Mouse (Mus musculus) liver, adult 2 months (tissue): ENCODE measurements at regions not wholly inside any gene's neighbourhood (a gene's known extent, or its start where the extent isn't known, plus 50 kb on each side); places are given as distances from the start of the nearest gene placed in this dataset.
A peak's percentile ranks its signal among the peaks of the same experiment; 100 is the strongest.

Experiments
- DNase-seq: peaks from one replicate; pipeline ENCODE4 v3.0.0-alpha.2; 2011; ENCODE audit warnings: low read depth, low spot score; ENCODE audit errors: extremely low read depth
- H3K27ac ChIP-seq: fragments of 200-500 bp; replicated peaks from 2 replicates; pipeline ENCODE4 v1.5.1; 2012; ENCODE audit warnings: low read depth, mild to moderate bottlenecking, control low read depth, inconsistent platforms, low read length; ENCODE audit not compliant: insufficient read depth
- H3K27me3 ChIP-seq: fragments of 200-500 bp; 2 replicates; pipeline ENCODE4 v1.6.1; 2012; ENCODE audit warnings: mild to moderate bottlenecking, moderate library complexity, low read length, inconsistent platforms; ENCODE audit not compliant: control insufficient read depth, insufficient read depth
- H3K36me3 ChIP-seq: fragments of 200-500 bp; 2 replicates; pipeline ENCODE4 v1.6.1; 2012; ENCODE audit warnings: low read length, inconsistent platforms; ENCODE audit not compliant: control insufficient read depth, insufficient read depth
- H3K4me1 ChIP-seq: fragments of 200-500 bp; 2 replicates; pipeline ENCODE4 v1.6.1; 2011; ENCODE audit warnings: low read length; ENCODE audit not compliant: control insufficient read depth, insufficient read depth
- H3K4me3 ChIP-seq: fragments of 200-500 bp; 2 replicates; pipeline ENCODE4 v1.5.1; 2011; ENCODE audit warnings: low read depth, mild to moderate bottlenecking, control low read depth, low read length, moderate library complexity; ENCODE audit not compliant: insufficient read depth
- H3K79me2 ChIP-seq: fragments of 200-500 bp; 2 replicates; pipeline ENCODE4 v1.6.1; 2012; ENCODE audit warnings: inconsistent platforms, mild to moderate bottlenecking, low read length, moderate library complexity; ENCODE audit not compliant: control insufficient read depth, insufficient read depth
- H3K9ac ChIP-seq: fragments of 200-500 bp; 2 replicates; pipeline ENCODE4 v1.6.1; 2012; ENCODE audit warnings: low read depth, mild to moderate bottlenecking, control low read depth, inconsistent platforms, low read length
- CTCF ChIP-seq: fragments of 200-500 bp; IDR thresholded peaks from 2 replicates; pipeline ENCODE4 v1.5.1; 2011; ENCODE audit warnings: low read depth, low read length, control low read depth
- POLR2A ChIP-seq: fragments of 200-500 bp; IDR thresholded peaks from 2 replicates; pipeline ENCODE4 v1.6.1; 2011; ENCODE audit warnings: low read length, control low read depth; ENCODE audit not compliant: insufficient read depth; ENCODE audit errors: extremely low read depth
- WGBS: fragments of 180-500 bp; shearing (Covaris S2); methylation state at CpG from one replicate; pipeline ENCODE4 v1.1.7; 2018; 5-methylcytosine and 5-hydroxymethylcytosine counted together

- peak; percentile 90 for TF ChIP-seq CTCF
- no peak for TF ChIP-seq POLR2A
- Histone ChIP-seq H3K79me2 (no peaks in the 10 kb centered on the region), H3K4me3 (no peak overlapping the region), H3K27me3 (no peaks in the 10 kb centered on the region), H3K4me1 (no peaks in the 10 kb centered on the region; the same call in 1 of the 2 replicates), H3K36me3 (no peaks in the 10 kb centered on the region), H3K9ac (no peak overlapping the region), H3K27ac (peak overlapping the region; percentile 61; the same call in 1 of the 2 replicates)
- no peak for DNase-seq
- WGBS = 45% methylated on average over 11 of the region's 11 CpGs
Measured at GRCm38 (mm10) chr9:41474244-41474944, 312.9 kb upstream of the Ubash3b start.

GRCm38 (mm10) chr9:41473506-41473905 is 312.0 kb upstream of the Ubash3b start:
- Histone ChIP-seq H3K79me2 (no peaks in the 10 kb centered on the region), H3K27me3 (no peaks in the 10 kb centered on the region), H3K4me1 (no peaks in the 10 kb centered on the region; the same call in 1 of the 2 replicates), H3K27ac (no peak overlapping the region), H3K4me3 (no peak overlapping the region), H3K9ac (no peak overlapping the region), H3K36me3 (no peaks in the 10 kb centered on the region)
- DNase-seq = no peak
- TF ChIP-seq POLR2A = no peak
- TF ChIP-seq CTCF = no peak
- WGBS = 81% methylated on average over 5 of the region's 5 CpGs

GRCm38 (mm10) chr9:41471345-41471744 is 309.8 kb upstream of the Ubash3b start:
- Histone ChIP-seq H3K4me3 (no peak overlapping the region), H3K36me3 (no peaks in the 10 kb centered on the region), H3K27me3 (no peaks in the 10 kb centered on the region), H3K9ac (no peak overlapping the region), H3K27ac (no peak overlapping the region), H3K4me1 (no peaks in the 10 kb centered on the region; the same call in 1 of the 2 replicates), H3K79me2 (no peaks in the 10 kb centered on the region)
- 87% methylated on average over 3 of the region's 3 CpGs for WGBS
- no peak for DNase-seq
- TF ChIP-seq POLR2A = no peak
- TF ChIP-seq CTCF = no peak

- no peak for TF ChIP-seq CTCF
- no peak for TF ChIP-seq POLR2A
- no peak overlapping the region for H3K27ac ChIP-seq
- H3K79me2 ChIP-seq = no peaks in the 10 kb centered on the region
- H3K4me1 ChIP-seq = no peaks in the 10 kb centered on the region
- no peak for DNase-seq
- no peak overlapping the region for H3K9ac ChIP-seq
- WGBS = 76% methylated on average over 6 of the region's 6 CpGs
- no peak overlapping the region for H3K4me3 ChIP-seq
- no peaks in the 10 kb centered on the region for H3K36me3 ChIP-seq
- H3K27me3 ChIP-seq = no peaks in the 10 kb centered on the region
Measured at GRCm38 (mm10) chr9:41470010-41470409, 308.5 kb upstream of the Ubash3b start.

GRCm38 (mm10) chr9:41469414-41469813 is 307.9 kb upstream of the Ubash3b start:
- Histone ChIP-seq H3K36me3 (no peaks in the 10 kb centered on the region), H3K9ac (no peak overlapping the region), H3K79me2 (no peaks in the 10 kb centered on the region), H3K4me3 (no peak overlapping the region), H3K4me1 (no peaks in the 10 kb centered on the region), H3K27ac (no peak overlapping the region), H3K27me3 (no peaks in the 10 kb centered on the region)
- TF ChIP-seq CTCF (no peak), POLR2A (no peak)
- DNase-seq = no peak
- 89% methylated on average over 5 of the region's 5 CpGs for WGBS

GRCm38 (mm10) chr9:41464057-41464685 is 302.7 kb upstream of the Ubash3b start:
- no peaks in the 10 kb centered on the region for H3K27me3 ChIP-seq
- H3K4me3 ChIP-seq = no peak overlapping the region
- H3K27ac ChIP-seq = no peak overlapping the region
- TF ChIP-seq CTCF (no peak), POLR2A (no peak)
- H3K79me2 ChIP-seq = no peaks in the 10 kb centered on the region
- H3K36me3 ChIP-seq = no peaks in the 10 kb centered on the region
- no peak for DNase-seq
- no peak overlapping the region for H3K9ac ChIP-seq
- no peaks in the 10 kb centered on the region; the same call in 1 of the 2 replicates for H3K4me1 ChIP-seq
- 85% methylated on average over 8 of the region's 8 CpGs for WGBS
